Mouse (Mus musculus) erythroblast, embryonic 14.5 days (primary cell): ENCODE data around the gene 6430531B16Rik.

ENCODE experiments used
- GATA1 ChIP-seq: IDR thresholded peaks from 2 replicates; pipeline ENCODE4 v1.6.1; 2012; ENCODE audit warnings: low read length, inconsistent platforms, mixed read lengths
- TAL1 ChIP-seq: IDR thresholded peaks from 3 replicates; pipeline ENCODE4 v1.6.1; 2012; ENCODE audit warnings: low read length, inconsistent platforms, mixed read lengths

DNA sequence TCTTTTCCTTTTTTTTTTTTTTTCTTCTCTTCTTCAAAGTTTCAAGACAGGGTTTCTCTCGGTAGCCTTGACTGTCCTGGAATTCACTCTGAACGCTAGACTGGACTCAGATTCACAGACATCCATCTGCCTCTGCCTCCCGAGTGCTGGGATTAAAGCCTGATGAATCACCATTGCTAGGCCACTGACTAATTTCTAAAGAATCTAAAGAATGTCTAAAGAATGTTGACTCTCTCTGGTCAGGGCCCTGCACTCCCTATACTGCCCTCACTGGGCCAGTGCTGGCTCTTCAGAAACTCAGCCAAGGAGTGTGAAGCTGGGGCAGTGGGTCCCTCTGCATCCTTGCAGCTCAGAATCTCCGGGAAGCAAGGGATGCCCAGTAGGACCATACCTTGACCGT is 3.1 kb downstream of the 6430531B16Rik start:
- TF ChIP-seq TAL1 (no peak), GATA1 (no peak)
